Mouse (Mus musculus): ENCODE data around the gene Tspan5.

The Tspan5 gene

DNA sequence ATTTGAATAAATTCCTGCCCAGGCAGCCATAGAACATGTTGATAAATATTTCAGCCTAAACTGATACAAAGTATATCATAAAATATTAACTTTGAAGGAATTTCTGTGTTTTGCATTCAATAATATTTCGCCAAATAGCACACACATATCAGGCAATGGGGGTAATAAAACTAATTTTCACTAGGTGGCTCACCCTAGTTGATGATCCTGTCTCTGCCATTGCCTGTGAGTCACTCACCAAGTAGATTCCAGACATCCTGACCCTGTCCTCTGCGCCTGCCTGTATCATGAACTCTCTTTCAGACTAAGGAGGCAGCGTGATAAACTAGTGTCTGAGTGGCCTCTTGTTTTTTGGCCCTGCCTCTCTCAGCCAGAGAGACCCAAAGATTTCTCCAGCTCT is 105.8 kb downstream of the Tspan5 start:
- DNase-seq (ENCODE audit: low spot score): no peak

DNA sequence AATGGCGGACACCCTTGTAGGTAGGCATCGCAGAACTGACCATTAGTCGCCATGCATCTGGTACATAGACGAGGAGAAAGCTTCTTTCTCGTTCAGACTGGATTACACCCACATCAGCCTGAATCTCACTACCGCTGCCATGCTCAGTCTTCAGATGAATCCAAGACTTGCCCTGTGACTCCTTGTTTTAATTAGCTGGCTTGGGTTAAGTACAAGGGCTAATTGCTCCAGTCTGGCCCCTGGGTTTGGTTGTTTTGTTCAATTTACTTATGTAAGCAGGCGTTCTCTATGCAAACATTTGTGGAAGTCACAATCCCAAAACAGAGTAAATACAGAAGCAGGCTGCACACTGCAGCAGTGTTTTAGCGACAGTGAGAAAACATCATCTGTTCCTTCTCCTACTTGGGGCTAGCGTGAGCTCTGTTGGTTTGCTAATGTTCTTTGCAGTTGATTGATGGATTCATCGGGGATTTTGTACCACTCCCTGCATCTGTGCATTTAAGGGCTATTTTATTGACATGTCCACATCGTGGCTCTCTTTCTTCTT is 107.8 kb downstream of the Tspan5 start:
- no peak for DNase-seq (ENCODE audit: low spot score)

DNA sequence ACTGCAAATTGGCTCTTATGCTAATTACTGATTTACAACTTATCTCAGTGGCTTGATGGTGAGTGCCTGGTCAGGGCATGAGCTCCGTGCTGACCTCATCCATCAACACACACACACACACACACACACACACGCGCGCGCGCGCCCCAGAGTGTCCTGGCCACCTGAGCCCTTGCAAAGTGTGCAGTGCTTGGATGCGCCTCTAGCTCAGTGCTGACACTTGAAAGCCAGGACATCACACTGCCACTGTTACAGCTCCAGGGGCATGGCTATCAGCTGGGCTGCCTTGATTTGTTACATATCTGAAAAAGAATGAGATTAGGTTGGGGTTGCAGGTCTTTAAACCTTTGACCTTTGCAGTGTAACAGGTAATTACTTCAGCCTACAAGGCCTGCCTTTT is 109.9 kb downstream of the Tspan5 start:
- DNase-seq (ENCODE audit: low spot score): no peak

DNA sequence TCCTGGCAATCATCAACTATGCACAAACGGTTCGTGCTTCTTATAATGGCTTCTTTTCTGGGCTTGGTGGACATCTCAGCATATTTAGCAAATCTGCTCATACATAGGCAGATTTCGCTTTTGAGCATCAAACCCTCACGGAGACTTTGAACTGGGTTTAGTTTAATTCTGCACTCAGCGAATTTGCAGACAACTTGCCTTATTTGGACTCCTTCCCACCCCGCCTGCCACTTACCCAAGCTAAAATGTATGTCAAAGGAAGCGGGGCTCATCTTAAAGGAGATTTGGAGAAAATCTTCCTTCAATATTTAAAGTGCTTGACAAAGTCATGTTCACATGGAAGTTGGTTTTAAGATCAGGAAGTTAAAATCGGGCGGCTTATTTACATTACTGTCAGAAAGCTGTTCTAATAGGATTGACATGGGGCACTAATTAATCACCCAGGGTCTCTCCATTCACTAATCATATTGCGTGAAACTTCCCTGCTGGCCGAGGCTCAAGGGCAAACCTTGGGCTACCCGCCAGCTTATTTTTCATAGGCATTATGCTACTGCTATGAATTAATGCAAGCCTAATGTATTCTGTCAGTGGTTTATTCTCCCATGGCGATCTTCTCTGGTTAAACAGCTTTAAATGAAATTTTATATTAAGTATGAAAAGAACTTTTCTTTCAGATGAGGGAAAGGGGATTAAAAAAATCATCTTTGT is 111.1 kb downstream of the Tspan5 start:
- no peak for DNase-seq (ENCODE audit: low spot score)

DNA sequence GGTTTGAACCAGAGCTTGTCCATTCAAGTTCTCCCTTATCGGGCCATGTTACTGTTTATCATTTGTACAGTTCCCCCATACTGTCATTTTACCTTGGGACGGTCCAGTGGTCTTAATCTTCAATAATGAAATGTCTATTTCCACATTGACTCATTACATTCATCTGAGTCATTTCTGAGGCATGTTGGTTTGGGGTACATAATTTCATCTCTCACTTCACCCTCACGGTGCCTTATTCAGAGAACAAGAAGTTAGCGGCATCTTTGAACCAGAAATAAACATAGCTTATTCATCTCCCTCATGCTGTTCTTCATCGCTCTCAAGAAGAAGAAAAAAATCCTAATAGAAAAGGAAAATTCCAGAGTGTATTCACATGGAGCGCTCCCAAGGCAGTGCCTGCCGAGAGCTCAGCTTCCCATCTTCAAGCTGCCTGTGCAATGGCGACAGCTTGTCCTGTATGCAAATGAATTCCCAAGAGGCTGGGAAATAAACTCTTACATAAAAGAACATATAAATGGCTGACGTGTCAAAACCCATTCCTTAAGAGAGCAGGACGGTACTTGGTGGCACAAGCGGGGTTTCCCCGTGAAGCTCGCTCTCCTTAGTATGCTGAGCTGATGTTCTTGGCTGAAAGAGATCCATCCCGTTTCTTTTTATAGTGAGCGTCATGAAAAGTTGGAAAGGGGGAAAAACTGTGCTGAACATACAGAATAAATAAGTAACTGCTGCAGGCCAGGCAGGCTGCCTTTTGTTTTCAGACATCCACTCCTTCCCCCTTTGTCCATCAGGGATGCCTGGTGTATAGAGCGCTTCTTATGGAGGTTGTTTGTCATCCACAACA is 112.2 kb downstream of the Tspan5 start:
- no peak for DNase-seq (ENCODE audit: low spot score)

DNA sequence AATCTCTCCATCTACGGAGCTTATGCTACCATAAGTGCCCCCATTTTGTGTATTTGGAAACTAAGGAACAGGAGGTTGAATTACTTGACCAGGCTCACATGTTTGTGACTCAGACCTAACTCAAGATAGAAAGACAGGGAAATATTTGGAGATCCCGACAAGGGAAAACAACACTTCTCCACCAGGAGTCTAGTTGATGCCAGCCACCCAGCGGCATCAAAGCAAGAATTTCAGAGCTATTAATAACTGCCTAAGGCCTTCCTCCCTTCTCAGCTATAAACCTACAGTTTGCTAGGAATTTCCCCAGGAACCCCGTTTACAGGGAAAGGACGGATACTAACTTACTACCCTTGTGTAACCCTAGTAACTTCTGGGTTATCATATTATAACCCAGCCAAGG is 113.4 kb downstream of the Tspan5 start:
- no peak for DNase-seq (ENCODE audit: low spot score)

DNA sequence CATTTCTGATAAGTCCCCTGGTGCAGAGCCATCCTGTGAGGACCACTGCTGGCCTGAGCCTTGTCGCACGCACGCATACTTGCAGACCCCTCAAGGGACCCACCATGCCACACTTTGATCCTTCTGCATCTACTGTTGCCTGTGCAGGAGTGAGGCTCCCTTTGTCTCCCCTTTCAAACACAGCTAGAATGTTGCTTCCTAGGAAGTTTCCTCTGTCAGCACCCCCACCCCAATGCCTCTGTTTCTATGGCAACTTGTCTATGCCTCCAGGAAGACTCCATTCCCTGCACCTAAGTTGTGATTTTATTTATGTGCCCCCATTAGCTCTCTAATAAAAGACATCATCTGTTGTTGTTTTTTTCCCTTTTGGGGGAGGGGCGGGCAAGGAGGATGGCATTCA is 115.0 kb downstream of the Tspan5 start:
- no peak for DNase-seq (ENCODE audit: low spot score)

DNA sequence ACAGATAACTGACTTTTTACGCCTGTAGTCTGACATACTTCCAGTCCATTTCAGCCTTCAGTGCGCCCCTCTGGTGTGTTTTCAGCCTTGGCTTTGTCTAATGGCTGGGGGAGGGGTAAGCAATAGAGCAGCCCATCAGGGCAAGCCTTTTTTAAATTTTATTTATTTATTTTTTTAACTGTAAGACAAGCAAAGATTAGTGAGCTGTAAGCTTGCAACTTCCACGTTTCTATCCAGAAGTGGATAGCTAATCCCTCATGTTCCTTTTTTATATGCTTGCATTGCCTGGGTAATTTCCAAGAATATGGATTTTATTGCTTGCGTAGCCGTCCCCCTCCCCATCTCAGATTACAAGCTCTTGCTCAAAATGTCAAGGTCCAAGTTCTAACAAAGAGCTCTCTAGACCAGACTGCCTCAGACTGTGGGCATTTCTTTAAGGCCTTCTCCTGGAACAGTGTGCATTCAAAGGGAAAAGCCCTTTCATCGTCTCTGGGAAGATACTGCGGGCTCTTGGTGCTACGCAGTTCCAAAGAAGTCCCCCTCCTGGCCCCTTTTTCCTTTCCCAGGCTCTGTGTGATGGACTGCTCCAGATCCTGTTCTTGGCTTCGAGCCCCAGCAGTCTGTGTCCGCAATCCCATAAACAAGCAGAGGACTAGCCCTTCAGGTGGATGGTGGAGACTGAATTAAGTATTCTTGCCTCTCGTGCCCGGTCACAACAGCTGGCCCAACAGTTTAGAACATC is 116.0 kb downstream of the Tspan5 start:
- no peak for DNase-seq (ENCODE audit: low spot score)

DNA sequence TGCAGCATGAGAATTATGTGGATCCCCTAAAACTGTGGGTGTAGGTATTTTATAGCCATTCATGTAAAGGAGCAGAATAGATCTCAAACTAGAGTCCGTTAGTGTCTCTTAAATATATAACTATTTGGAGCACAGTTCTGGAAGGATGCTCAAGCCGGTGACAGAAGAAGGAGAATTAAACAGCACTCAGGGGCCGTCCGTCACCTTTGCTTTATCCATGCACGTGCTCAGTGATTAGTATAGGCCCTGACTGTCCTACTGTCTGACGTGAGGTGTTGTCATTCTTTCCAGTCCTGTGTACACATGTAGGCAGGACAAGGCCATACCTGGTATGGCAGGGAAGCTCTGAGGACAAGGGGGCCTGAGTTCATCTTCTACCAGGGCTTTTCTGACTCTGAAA is 116.7 kb downstream of the Tspan5 start:
- DNase-seq (ENCODE audit: low spot score): no peak

DNA sequence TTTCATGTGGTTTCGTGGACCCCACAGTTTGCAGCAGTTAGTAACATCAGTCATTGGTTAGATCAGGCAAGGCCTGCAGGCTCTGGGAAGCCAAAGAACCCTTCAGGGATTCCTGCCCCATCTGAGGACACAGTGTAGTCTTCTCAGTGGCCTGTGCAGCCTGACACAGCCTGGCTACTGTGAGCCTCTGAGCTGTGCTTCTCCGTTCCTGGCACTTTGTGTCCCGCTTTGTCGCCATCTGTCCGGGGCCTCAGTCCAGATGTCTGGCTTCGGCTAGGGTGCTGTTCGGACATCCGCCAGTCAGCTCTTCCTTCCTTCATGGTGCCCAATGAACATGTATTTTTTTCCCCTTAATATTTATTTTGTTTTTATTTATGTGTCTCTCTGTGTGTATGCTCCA is 117.2 kb downstream of the Tspan5 start:
- no peak for DNase-seq (ENCODE audit: low spot score)

DNA sequence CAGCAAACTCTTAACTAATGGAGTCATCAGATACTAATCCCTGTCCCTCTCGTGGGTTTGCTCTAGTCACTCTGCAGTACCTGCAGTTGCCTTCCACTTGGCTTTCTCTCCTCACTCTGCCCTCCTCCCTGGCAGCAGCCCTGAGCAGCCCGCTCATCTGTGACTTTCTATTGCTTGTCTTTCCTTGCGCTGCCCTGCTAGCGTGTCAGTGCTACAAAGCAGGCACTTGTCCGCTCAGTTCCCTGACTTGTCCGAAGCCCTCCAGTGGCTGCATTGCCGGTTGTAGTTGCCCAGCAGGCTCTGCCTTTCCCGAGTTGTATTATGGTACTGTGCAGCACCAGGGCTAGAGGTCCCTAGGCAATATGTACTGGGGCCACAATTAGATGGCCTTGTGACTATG is 117.7 kb downstream of the Tspan5 start:
- no peak for DNase-seq (ENCODE audit: low spot score)

DNA sequence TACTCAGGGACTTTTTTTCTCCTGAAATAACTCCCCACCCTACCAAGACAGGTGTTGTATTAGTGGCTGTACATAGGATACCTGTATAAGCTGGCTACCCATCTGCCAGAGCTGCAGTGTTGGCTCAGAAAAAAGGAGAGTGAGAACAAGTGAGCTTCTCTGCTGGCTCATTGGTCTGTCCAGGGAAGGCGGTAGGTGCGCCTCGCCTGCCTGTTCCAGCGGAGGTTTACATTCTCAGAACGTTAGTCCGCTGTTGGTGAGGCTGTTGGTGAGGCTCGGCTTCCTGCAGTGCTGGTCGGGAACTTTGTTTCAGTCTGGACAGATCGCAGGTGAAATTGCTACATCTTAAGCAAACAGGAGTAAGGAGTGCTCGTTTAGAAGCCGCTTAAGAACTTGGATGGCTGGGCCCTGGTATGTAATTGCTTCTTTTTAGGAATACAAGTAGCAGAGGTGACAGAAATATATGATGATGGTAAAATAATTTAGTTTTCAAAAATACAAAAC is 118.3 kb downstream of the Tspan5 start:
- no peak for DNase-seq (ENCODE audit: low spot score)

DNA sequence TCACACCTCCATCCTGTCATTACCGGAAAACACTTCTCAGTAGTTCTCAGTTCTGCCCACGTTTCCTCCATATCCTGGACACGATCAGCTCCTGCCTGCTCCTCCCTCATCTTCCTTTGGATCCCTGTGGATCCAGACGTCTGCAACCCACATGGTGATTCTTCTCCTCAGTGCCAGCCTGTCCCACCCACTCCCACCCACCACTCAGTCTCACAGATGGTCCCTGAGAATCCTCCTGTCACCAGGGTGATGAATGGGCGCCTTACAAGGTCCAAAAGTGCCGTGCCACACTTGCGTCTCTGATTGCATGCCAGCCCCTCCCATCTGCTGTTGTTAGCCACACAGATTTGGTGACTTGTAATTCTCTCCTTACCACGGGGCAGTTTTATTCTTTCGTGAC is 119.0 kb downstream of the Tspan5 start:
- no peak for DNase-seq (ENCODE audit: low spot score)

DNA sequence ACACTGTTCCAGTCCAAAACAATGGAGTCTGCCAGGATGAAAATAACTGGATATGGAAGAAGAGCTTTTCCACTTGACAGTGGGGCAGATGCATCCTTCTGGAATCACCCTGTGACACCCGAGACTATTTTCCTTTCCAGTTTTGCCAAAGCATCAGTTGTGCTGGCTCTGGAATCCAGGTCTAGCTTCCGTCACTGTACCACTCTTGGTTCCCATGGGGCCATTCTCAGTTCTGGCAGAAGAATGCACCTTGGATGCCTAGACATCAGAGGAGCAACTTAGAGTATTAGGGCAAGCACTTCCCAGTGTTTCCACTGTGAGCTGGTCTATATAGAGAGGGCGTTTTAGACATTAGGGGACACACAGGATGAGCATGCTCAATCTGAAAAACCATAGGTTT is 119.6 kb downstream of the Tspan5 start:
- DNase-seq (ENCODE audit: low spot score): no peak

DNA sequence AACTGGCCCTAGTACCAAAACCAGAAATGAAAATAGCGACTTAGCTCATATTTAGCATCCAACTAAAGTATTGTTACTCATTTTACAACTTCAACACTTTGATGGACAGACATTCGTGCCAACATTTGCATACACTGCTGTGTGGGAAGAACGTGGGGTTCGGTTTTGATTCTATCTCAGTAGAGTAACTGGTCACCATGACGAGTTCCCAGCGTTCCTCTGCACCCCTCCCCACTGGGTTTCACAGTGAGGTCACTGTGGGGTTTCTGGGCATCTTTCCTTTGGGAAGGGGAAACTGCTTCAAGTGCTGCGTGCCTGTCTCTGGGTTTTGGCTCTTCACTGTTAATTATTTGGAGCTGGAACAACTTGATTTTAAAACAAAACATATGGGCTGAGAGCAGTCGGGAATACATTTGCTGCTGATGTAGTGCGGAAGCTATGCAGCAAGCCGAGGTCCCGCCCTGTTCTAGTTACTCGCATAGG is 122.2 kb downstream of the Tspan5 start:
- DNase-seq (ENCODE audit: low spot score): no peak

DNA sequence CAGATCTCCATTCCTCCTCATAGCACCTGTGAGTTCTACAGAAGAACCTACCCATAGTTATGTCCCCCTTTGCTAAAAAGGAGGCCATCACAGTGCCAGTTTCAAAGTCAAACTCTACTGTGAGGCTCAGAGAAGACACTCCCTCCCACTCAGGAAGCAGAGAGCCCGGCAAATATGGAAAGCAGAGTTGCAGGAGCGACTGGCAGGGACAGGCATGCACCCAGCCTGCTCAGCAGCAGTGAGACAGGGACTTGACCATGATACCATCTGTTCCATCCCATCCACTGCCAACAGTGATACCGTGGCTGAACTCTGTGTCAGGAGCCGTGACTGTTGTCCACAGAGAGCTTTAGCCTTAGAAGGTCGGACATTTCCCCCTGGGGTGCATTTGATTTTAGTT is 123.3 kb downstream of the Tspan5 start:
- DNase-seq (ENCODE audit: low spot score): no peak

DNA sequence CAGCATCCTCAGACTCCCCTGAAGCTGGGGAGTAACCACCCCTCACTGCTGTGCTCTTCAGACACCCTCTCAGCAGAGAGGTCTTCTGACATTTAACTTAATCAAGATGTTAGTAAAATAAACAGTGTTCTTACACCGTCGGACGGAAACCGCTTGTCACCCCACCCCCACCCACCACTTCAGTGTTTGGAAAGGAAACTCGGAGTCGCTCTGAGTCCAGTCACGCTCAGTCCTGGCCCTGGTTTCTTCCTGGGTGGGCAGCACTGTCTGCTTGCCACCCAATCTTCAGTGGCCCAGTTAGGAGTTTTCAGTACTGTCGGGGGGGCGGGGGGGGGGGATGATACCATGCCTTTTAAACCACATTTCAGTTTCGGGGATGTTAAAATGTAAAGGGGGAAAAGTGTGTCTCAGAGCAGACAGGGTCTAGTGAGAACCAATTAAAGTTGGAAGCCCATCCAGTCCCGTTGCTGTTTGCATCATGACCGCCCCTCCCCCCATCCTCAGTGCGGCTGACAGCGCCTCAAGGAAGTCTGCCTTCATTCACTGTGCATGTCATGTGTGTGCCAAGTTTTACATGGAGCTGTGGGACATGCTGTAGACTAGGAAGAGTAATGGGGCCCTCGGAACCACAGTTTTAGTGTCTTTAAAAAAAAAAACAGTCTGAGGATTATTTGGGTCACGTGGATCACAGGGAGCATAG is 125.3 kb downstream of the Tspan5 start:
- DNase-seq (ENCODE audit: low spot score): no peak

DNA sequence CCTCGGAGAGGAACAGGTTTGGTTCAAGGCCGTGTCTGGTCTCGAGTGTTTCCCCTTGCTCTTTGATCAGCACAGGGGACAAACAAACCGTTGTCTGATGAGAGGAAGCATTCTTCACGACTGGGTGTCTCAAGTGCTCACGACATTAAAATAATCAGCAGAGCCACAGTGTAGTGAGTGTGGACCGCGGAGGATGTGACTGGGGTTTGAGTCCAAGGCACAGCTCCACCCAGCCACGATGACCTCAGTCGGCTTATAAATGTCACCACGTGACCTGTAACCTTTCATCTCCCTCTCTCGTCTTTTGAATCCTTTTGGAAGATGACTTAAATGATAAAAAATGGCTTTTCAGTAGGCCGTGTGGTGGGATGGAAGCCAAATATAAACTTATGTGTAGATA is 126.4 kb downstream of the Tspan5 start:
- DNase-seq (ENCODE audit: low spot score): no peak

DNA sequence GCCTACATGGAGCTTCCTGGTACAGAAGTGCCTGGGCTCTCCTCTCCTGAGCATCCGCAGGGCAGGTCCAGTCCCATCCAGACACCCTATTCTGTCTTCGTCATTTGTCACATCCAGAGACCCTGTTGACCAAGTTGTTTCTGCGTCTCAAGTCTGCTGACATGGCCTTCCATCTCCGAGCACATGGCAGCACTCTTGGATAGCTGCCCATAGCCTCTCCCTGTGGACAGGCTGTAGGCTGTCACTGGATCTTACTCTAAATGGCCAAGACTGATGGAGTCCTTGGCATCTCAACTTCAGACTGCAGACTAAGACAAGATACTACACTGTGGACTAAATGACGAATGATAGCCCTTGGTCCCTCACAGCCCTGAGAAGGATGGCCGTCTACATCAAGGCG is 133.3 kb downstream of the Tspan5 start:
- DNase-seq (ENCODE audit: low spot score): no peak

DNA sequence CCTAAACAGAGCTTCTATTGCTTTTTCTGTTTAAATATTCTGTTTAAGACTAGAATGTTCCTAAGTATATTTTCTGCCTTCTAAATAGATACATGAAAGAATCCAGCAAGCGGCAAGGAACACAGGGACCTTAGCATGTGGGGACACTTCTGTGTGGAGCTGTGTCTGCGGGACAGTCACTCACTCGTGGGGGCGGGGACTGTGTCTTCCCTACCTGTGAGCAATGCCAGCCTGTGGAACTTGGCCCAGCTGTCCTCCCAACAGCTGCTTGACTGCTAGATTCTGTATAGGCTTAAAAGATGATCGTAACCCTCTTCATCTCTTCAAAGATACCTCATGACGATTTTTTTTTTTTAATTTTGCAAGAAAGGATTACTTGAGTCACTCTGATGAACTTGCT is 133.9 kb downstream of the Tspan5 start:
- DNase-seq (ENCODE audit: low spot score): no peak

DNA sequence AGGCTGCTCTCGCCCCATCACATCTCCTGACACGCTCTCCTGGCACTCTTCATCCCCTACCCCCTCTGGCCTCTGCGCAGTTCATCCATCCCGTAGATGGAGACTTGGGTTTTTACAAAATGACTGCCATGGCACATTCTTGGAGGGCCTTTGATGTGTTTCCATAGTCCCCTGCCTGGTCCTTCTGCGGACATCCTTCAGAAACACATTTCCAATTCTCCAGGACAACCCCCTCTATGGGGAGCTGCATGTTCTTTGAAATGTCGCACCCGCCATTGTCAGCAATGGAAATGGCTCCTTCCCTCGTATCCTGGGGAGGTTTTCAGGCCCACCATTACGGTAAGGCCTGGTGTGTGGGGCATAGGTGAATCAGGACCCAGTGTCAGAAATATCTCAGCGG is 134.4 kb downstream of the Tspan5 start:
- DNase-seq (ENCODE audit: low spot score): no peak

DNA sequence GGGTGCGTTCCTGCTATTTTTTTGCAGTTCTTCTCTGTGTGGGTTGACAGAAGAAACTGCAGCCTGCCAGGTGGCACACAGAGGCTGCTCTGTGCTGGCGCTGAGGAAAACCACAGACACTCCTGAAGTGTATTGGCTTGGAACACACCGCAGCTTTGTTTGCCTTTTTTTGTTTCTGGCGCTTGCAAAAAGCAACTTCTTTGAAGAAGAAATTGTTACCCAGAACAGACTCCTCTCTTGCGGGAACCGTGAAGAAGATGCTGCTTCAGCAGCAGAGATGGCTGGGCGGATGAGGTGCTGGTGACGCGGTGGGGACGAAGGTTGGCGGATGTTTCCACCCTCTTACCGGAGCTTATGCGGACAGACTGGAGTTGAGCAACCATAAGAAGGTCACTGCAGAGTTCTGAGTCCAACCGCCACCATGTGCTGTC is 135.0 kb downstream of the Tspan5 start:
- DNase-seq (ENCODE audit: low spot score): peak; percentile 51

Measured in T-cell, adult 2 months (primary cell).